Mouse (Mus musculus): ENCODE data around the gene Frat1.

- TF ChIP-seq CTCF (conservative IDR thresholded peaks at IDR 0.05; ENCODE audit: insufficient read depth, insufficient read length, low read depth, low read length) (no peak), POLR2A (IDR thresholded peaks at IDR 0.05; ENCODE audit: low read depth, low read length) (no peak)
Measured at GRCm38 (mm10) chr19:41816410-41816809, 13.4 kb upstream of the Frat1 start.

Measured in kidney, adult 2 months (tissue).